Mouse (Mus musculus): ENCODE data around the gene Hbq1a. TPM values are rescaled to one million over a fixed set of nuclear protein-coding genes. Genes with fewer than 3 reads are reported as not detected.
"Not testable (repeated sequence)": the region's sequence is repeated elsewhere in the genome, so short reads cannot be mapped to it uniquely, and the experiment has no call there.

Hbq1a gene
- total and polyA plus RNA-seq, 2 experiments from 2014 or later: not detected

- Histone ChIP-seq H3K9me3 (replicated peaks; ENCODE audit: control insufficient read depth, low read length) (no peaks in the 10 kb centered on the region), H3K9ac (replicated peaks; ENCODE audit: low read depth, low read length) (no peak overlapping the region), H3K36me3 (replicated peaks; ENCODE audit: control insufficient read depth, insufficient read depth, low read length) (no peaks in the 10 kb centered on the region), H3K4me2 (ENCODE audit: low read depth, low read length) (no peak overlapping the region), H3K4me3 (ENCODE audit: low read depth, low read length) (no peak overlapping the region), H3K27me3 (ENCODE audit: control insufficient read depth, insufficient read depth, low read length) (peaks cover 36% of the 10 kb centered on the region), H3K4me1 (ENCODE audit: control insufficient read depth, insufficient read depth) (no peaks in the 10 kb centered on the region), H3K27ac (ENCODE audit: low read depth) (no peak overlapping the region)
- WGBS: 72% methylated on average over 12 of the region's 12 CpGs
- ATAC-seq (ENCODE audit: insufficient read depth, low read depth) (no peak), DNase-seq (ENCODE audit: low spot score) (no peak)
- TF ChIP-seq EP300 (IDR thresholded peaks at IDR 0.05; ENCODE audit: low read depth) (no peak), CTCF (IDR thresholded peaks at IDR 0.05; ENCODE audit: low read depth) (no peak)
Measured at GRCm38 (mm10) chr11:32278458-32278957, 21.4 kb upstream of the Hbq1a start.

- no peak overlapping the region for H3K27ac ChIP-seq (ENCODE audit: low read depth)
- no peak overlapping the region for H3K4me3 ChIP-seq (ENCODE audit: low read depth, low read length)
- H3K4me2 ChIP-seq (ENCODE audit: low read depth, low read length): no peak overlapping the region
- H3K4me1 ChIP-seq (ENCODE audit: control insufficient read depth, insufficient read depth): no peaks in the 10 kb centered on the region
- no peak for DNase-seq (ENCODE audit: low spot score)
- H3K9ac ChIP-seq (replicated peaks; ENCODE audit: low read depth, low read length): no peak overlapping the region
- H3K9me3 ChIP-seq (replicated peaks; ENCODE audit: control insufficient read depth, low read length): no peaks in the 10 kb centered on the region
- no peak for ATAC-seq (ENCODE audit: insufficient read depth, low read depth)
- no peaks in the 10 kb centered on the region for H3K36me3 ChIP-seq (replicated peaks; ENCODE audit: control insufficient read depth, insufficient read depth, low read length)
- TF ChIP-seq EP300 (IDR thresholded peaks at IDR 0.05; ENCODE audit: low read depth) (no peak), CTCF (IDR thresholded peaks at IDR 0.05; ENCODE audit: low read depth) (no peak)
- WGBS: 74% methylated on average over 2 of the region's 2 CpGs
- peaks cover 36% of the 10 kb centered on the region for H3K27me3 ChIP-seq (ENCODE audit: control insufficient read depth, insufficient read depth, low read length)
Measured at GRCm38 (mm10) chr11:32280646-32281045, 19.2 kb upstream of the Hbq1a start.

GRCm38 (mm10) chr11:32281416-32282144 lies 18.3 kb upstream of the Hbq1a start:
- TF ChIP-seq EP300 (IDR thresholded peaks at IDR 0.05; ENCODE audit: low read depth) (no peak), CTCF (IDR thresholded peaks at IDR 0.05; ENCODE audit: low read depth) (no peak)
- H3K9me3 ChIP-seq (replicated peaks; ENCODE audit: control insufficient read depth, low read length): no peaks in the 10 kb centered on the region
- H3K36me3 ChIP-seq (replicated peaks; ENCODE audit: control insufficient read depth, insufficient read depth, low read length): no peaks in the 10 kb centered on the region
- H3K4me1 ChIP-seq (ENCODE audit: control insufficient read depth, insufficient read depth): no peaks in the 10 kb centered on the region
- ATAC-seq (ENCODE audit: insufficient read depth, low read depth) (no peak), DNase-seq (ENCODE audit: low spot score) (no peak)
- H3K27me3 ChIP-seq (ENCODE audit: control insufficient read depth, insufficient read depth, low read length): peaks cover 30% of the 10 kb centered on the region
- no peak overlapping the region for H3K4me3 ChIP-seq (ENCODE audit: low read depth, low read length)
- H3K27ac ChIP-seq (ENCODE audit: low read depth): no peak overlapping the region
- no peak overlapping the region for H3K4me2 ChIP-seq (ENCODE audit: low read depth, low read length)
- H3K9ac ChIP-seq (replicated peaks; ENCODE audit: low read depth, low read length): no peak overlapping the region
- WGBS: 76% methylated on average over 1 of the region's 1 CpGs

GRCm38 (mm10) chr11:32283091-32283777 lies 16.6 kb upstream of the Hbq1a start, which contains the start of gene Hba-a1:
TSS of gene Hba-a1 (plus strand) at chr11:32283511.
- H3K4me2 ChIP-seq (ENCODE audit: low read depth, low read length); DNase-seq (ENCODE audit: low spot score); H3K36me3 ChIP-seq (replicated peaks; ENCODE audit: control insufficient read depth, insufficient read depth, low read length); H3K9me3 ChIP-seq (replicated peaks; ENCODE audit: control insufficient read depth, low read length); H3K27ac ChIP-seq (ENCODE audit: low read depth); ATAC-seq (ENCODE audit: insufficient read depth, low read depth); H3K9ac ChIP-seq (replicated peaks; ENCODE audit: low read depth, low read length); H3K4me1 ChIP-seq (ENCODE audit: control insufficient read depth, insufficient read depth); H3K4me3 ChIP-seq (ENCODE audit: low read depth, low read length): not testable (repeated sequence)
- peaks cover 23% of the 10 kb centered on the region for H3K27me3 ChIP-seq (ENCODE audit: control insufficient read depth, insufficient read depth, low read length)
- 29% methylated on average over 1 of the region's 5 CpGs for WGBS

GRCm38 (mm10) chr11:32284582-32284981 lies 15.3 kb upstream of the Hbq1a start:
- not testable (repeated sequence) for H3K27ac ChIP-seq (ENCODE audit: low read depth); H3K9ac ChIP-seq (replicated peaks; ENCODE audit: low read depth, low read length); H3K9me3 ChIP-seq (replicated peaks; ENCODE audit: control insufficient read depth, low read length); DNase-seq (ENCODE audit: low spot score); H3K36me3 ChIP-seq (replicated peaks; ENCODE audit: control insufficient read depth, insufficient read depth, low read length); H3K4me2 ChIP-seq (ENCODE audit: low read depth, low read length); ATAC-seq (ENCODE audit: insufficient read depth, low read depth); H3K4me3 ChIP-seq (ENCODE audit: low read depth, low read length); H3K4me1 ChIP-seq (ENCODE audit: control insufficient read depth, insufficient read depth)
- peaks cover 14% of the 10 kb centered on the region; the same call in 1 of the 2 replicates for H3K27me3 ChIP-seq (ENCODE audit: control insufficient read depth, insufficient read depth, low read length)
- 39% methylated on average over 2 of the region's 2 CpGs for WGBS

Data from heart, postnatal 0 days (tissue).